Mouse (Mus musculus) thymus, postnatal 10 days (tissue): ENCODE measurements around the gene Coro7.
"Not testable (repeated sequence)": the region's sequence is repeated elsewhere in the genome, so short reads cannot be mapped to it uniquely, and the experiment has no call there.

Experiments used
- DNase-seq, 2 experiments: peaks; one replicate each; pipeline ENCODE4 v3.0.0; 2021; ENCODE audit warnings: low spot score in 2 of 2

Coro7 gene

GRCm38 (mm10) chr16:4679121-4680018 lies at the start of gene Coro7:
Gene Coro7 (minus strand): TSS chr16:4679777.
- DNase-seq, result peak; percentile 89 to 90

- no peak for DNase-seq
These were observed 48.4 kb upstream of the Coro7 start for GRCm38 (mm10) chr16:4727963-4728362.

- no peak for DNase-seq
These were observed 47.9 kb upstream of the Coro7 start for GRCm38 (mm10) chr16:4727526-4727925.

- no peak for DNase-seq
These were observed 47.1 kb upstream of the Coro7 start for GRCm38 (mm10) chr16:4726528-4727128.

DNA sequence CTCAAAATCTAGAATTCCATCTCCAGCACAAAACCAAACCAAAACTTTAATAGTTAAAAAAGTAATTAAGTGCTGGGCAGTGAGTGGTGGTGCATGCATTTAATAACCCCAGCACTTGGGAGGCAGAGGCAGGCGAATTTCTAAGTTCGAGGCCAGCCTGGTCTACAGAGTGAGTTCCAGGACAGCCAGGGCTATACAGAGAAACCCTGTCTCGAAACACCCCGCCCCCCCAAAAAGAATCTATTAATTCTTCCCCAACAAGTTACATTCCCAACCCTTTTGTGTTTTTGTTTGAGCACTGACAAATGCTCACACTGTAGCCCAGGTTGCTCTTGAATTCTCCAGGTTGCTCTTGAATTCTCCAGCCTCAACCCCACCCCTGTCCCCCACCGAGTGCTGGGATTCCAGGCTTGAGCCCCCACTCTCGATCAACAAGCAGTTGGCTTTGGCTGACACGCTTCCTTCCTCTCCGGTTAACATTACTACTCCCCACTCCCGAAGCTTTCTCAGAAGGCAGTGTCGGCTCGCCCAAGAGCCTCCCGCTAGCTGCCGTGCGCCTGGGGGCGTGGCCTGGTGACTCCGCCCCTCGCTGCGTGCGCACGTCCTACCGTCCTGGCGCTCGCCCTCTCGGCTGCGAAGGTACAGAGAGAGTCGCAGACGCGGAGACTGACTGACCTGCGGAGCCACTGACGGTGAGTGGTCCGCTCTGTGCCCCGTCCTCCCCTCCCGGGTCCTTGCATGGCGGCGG lies 46.4 kb upstream of the Coro7 start, which contains the start of gene Hmox2:
Gene Hmox2 (plus strand): TSS at position 582 of the 748 bp plus-strand sequence.
- DNase-seq, result peak; percentile 90 to 97

DNA sequence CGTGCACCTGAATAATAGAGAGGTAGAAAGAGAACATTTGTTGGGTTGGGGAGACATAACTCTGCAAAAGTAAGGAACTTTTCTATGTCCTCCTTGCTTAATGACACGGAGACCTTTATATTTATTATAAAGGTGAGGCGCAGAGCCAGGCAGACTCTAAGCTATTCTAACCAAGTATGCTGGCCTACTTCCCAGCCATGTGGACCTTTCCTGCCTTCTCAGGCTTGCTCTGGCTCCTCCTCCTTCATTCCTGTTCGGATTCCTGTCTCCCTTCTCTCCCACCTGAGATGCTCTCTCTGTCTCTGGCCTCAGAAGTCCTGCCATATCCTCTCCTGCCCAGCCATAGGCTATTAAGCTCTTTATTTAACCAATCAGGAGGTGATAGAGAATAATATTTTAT lies 45.7 kb upstream of the Coro7 start:
- DNase-seq, result no peak

DNA sequence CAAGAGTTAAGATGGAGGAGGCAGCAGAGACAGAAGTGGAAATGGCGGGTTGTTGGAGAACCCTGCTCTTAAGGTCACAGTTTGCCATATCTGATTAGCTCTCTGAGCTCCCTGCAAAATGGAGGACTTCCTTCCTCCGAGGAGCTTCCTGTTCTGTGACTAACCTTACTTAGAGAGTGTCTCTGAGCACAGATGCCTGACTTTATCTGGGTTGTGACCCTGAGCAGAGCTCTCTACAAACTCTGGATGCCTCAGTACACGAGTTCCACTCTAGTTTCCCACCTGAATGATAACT lies 43.3 kb upstream of the Coro7 start:
- peak in 1 of 2 experiments; percentile 22 for DNase-seq

- DNase-seq, result peak in 1 of 2 experiments; percentile 29
These were observed 42.7 kb upstream of the Coro7 start for GRCm38 (mm10) chr16:4722128-4722914.

DNA sequence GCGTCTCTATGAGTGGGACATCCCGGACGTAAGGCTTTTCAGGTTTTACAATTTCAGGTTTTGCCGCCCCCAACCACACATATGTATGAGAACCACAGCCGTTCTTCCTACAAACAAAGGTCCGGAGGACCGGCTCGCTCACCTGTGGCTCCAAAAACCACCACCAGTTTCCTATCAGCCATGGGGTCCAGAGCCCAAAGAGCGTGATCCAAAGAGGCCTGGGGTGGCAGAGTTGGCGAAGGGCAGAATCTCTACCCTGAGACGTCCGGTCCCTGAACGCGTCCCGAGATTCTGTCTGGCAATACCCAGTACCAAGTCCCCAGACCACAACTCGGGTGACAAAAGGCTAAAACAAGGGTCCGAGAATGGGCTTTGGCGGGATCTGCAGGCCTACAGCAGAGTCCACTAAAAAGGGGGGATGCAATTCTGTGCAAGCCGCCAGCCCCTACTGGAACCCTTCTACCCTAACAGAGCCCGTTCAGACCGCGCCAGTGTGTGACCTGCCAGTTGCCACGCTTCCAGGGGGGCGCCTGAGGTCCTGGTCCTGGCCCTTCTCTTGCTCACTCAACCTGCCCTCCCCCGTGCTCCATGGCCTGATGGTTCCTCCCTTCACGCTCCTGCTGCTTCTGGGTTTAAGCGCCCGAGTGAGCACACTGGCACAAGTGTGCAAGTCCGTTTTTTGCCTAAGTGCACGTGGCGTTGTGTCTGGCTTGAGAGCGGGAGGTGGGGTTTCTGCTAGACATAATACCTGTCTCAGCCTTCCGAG lies 39.4 kb upstream of the Coro7 start, which contains the start of gene Nmral1:
Gene Nmral1 (minus strand): TSS at position 604 of the 766 bp plus-strand sequence.
- DNase-seq, result peak; percentile 51 to 61

GRCm38 (mm10) chr16:4717866-4718265 lies 38.3 kb upstream of the Coro7 start:
- no peak for DNase-seq

GRCm38 (mm10) chr16:4713861-4714710 lies 34.5 kb upstream of the Coro7 start:
- no peak for DNase-seq

GRCm38 (mm10) chr16:4711173-4711572 lies 31.6 kb upstream of the Coro7 start:
- DNase-seq, result no peak

GRCm38 (mm10) chr16:4705541-4705940 lies 26.0 kb upstream of the Coro7 start:
- DNase-seq, result no peak

DNA sequence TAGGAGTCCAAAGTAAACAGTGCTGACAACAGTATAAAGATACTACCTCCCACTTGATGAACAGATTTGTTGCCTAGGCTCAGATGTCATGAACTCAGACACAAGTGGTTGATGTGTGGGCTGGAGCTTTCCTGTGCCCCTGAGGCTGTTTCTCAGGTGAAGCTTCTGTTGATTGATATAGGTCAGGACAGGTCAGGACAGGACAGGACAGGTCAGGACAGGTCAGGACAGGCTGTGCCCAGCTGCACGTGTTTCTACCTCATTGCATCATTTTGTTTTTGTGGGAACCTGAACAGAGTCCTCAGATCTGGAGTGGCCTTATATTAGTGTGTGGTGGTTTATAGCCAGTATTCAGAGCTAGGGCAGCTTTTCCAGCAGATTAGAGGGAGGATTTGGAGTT lies 23.1 kb upstream of the Coro7 start:
- DNase-seq, result no peak

DNA sequence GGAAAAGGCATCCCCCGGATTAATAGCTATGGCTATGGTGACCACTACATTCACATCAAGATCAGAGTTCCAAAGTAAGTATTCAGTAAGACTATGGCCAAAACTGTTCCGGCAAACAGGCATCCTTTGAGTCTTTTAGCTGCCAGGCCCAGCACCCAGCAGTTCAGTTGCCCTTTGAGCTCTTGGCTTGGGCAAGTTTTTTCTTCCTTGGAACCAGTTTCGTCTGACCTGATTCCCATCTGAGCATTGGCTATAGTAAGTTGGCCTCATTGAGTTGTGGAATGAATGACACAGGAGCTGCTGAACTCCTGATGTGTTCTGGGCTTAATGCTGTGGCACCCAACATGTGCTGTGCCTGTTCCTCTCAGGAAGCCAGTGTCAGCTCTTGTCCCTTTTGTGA lies 21.6 kb upstream of the Coro7 start:
- DNase-seq, result no peak

DNA sequence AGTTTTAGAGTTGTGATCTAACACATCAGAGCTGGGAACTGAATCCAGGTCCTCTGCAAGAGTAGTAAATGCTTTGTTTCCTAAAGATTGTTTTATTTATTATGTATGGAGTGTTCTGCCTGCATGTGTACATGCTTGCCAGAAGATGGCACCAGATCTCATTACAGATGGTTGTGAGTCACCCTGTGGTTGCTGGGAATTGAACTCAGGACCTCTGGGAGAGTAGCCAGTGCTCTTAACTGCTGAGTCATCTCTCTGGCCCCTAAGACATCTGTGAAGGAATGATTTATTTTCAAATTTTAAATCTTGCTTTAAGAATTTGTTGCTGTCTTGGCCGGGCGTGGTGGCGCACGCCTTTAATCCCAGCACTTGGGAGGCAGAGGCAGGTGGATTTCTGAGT lies 9.8 kb upstream of the Coro7 start:
- not testable (repeated sequence) for DNase-seq

DNA sequence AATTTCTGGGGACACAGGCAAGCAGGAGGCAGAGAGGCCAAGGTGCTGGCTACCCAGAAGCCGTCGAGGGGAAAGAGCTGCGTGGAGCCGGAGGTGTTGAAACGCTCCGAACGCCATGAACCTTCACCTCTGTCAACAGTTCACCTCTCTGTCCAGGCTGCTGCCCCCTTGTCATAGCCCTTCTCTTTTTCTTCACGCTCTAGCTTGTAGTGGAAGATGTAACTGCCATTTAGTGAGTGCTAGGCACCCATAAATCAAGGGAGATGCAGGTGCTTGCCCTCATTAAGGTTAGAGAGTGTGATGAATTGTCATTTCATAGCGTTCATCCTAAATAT lies 4.8 kb upstream of the Coro7 start:
- no peak for DNase-seq

- peak; percentile 93 to 98 for DNase-seq
These were observed 4.2 kb upstream of the Coro7 start for GRCm38 (mm10) chr16:4683581-4684456.

DNA sequence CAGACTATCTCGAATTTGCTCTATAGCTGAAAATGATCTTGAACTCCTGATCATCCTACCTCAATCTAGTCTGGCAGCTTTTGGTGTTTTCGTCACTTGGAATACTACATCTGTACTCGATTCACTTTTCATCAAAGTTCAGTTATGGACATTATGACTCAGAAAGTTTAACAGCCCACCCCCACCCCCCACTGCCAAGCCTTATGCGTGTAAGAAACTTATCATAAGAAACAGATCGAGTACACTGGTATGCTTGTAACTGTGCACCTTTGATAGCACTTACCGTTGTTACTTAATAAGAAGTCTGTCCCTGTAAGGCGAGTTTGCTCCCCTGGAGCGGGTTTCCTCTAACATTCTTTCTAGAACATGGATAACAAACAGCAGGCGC lies 3.6 kb upstream of the Coro7 start:
- no peak for DNase-seq
